Mouse (Mus musculus) stomach, embryonic 14.5 days (tissue): Measurements from ENCODE around the gene Cdkn1c. TPM values are rescaled to one million over a fixed set of nuclear protein-coding genes. Genes with fewer than 3 reads are reported as not detected.

Experiments
- ATAC-seq: fragments of 200-750 bp; cut with Nextera tagmentation; 2 replicates; pipeline ENCODE4 v1.8.0; 2017; ENCODE audit warnings: low read depth, moderate TSS enrichment; ENCODE audit not compliant: insufficient number of reproducible peaks, insufficient read depth, low FRiP score
- H3K27ac ChIP-seq: fragments of 300-500 bp; sonication (generic); 2 replicates; pipeline ENCODE4 v1.5.1; 2014; ENCODE audit warnings: mild to moderate bottlenecking, low read length, moderate library complexity, mixed read lengths
- H3K27me3 ChIP-seq: fragments of 300-500 bp; sonication (generic); 2 replicates; pipeline ENCODE4 v1.6.1; 2014; ENCODE audit warnings: low read length, control low read depth, mixed read lengths; ENCODE audit not compliant: control insufficient read depth, insufficient read depth
- H3K36me3 ChIP-seq: fragments of 300-500 bp; sonication (generic); 2 replicates; pipeline ENCODE4 v1.6.1; 2014; ENCODE audit warnings: mild to moderate bottlenecking, control low read depth, low read length, moderate library complexity, mixed read lengths; ENCODE audit not compliant: control insufficient read depth, insufficient read depth
- H3K4me1 ChIP-seq: fragments of 300-500 bp; sonication (generic); 2 replicates; pipeline ENCODE4 v1.6.1; 2014; ENCODE audit warnings: low read length, control low read depth, mixed read lengths; ENCODE audit not compliant: control insufficient read depth, insufficient read depth
- H3K4me2 ChIP-seq: fragments of 300-500 bp; sonication (generic); replicated peaks from 2 replicates; pipeline ENCODE4 v1.6.1; 2014; ENCODE audit warnings: low read depth, low read length, control low read depth
- H3K4me3 ChIP-seq: fragments of 300-500 bp; sonication (generic); 2 replicates; pipeline ENCODE4 v1.5.1; 2014; ENCODE audit warnings: low read depth, low read length, control low read depth
- H3K9ac ChIP-seq: fragments of 300-500 bp; sonication (generic); replicated peaks from 2 replicates; pipeline ENCODE4 v1.6.1; 2014; ENCODE audit warnings: low read depth, mild to moderate bottlenecking, control low read depth, low read length, moderate library complexity, mixed read lengths
- H3K9me3 ChIP-seq: fragments of 300-500 bp; sonication (generic); 2 replicates; pipeline ENCODE4 v1.6.1; 2016; ENCODE audit warnings: low read depth, low read length, control low read depth; ENCODE audit not compliant: control insufficient read depth
- WGBS: fragments of 180-500 bp; shearing (Covaris S2); extraction: QIAGEN DNeasy Blood & Tissue Kit; methylation state at CpG from one replicate; pipeline ENCODE4 v1.1.7; 2014; 5-methylcytosine and 5-hydroxymethylcytosine counted together
- polyA plus RNA-seq: library from polyadenylated mRNA; unstranded; fragments of >200 nt; fragmentation: Nextera tagmentation; extraction: Ambion mirVana; gene quantifications from 2 replicates; pipeline ENCODE4 v1.2.1, GENCODE M21; 2014

Cdkn1c gene
- 824 and 970 TPM in 2 replicates for polyA plus RNA-seq

DNA sequence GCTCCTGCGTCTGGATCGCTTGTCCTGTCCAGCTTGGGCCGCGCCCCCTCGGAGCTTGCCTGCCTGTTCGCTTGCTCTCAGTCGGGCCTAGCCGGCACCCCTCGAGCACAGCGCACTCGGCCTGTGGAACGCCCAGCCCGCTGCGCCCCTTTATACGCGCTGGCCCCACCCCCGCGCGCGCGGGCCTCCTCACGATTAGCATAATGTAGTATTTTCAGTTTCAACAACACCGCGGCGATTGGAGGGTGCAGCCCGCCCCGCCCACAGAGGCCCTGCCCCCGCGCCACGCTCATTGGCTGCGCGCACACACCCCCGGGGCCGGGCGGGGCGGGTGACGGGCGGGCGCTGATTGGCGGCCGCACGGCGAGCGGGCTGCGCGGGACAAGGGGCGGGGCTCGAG lies at the start of gene Cdkn1c:
TSS of gene Cdkn1c (minus strand) at position 177 of the 400 bp plus-strand sequence.
- peaks cover 9% of the 10 kb centered on the region for H3K4me1 ChIP-seq
- H3K4me2 ChIP-seq = peak within 1 kb of the TSS; percentile 44
- H3K9me3 ChIP-seq = peaks cover 21% of the 10 kb centered on the region; the same call in 1 of the 2 replicates
- peak within 1 kb of the TSS; percentile 87 for H3K27ac ChIP-seq
- peak within 1 kb of the TSS; percentile 72 for H3K9ac ChIP-seq
- H3K27me3 ChIP-seq = no peaks in the 10 kb centered on the region
- H3K4me3 ChIP-seq = peak within 1 kb of the TSS; percentile 59
- peaks cover 2% of the 10 kb centered on the region; the same call in 1 of the 2 replicates for H3K36me3 ChIP-seq
- peak; percentile 84 for ATAC-seq
- WGBS = 27% methylated on average over 36 of the region's 48 CpGs

GRCm38 (mm10) chr7:143509566-143509965 lies 48.7 kb upstream of the Cdkn1c start:
- no peak overlapping the region for H3K4me3 ChIP-seq
- H3K4me2 ChIP-seq = no peak overlapping the region
- H3K27me3 ChIP-seq = no peaks in the 10 kb centered on the region
- H3K27ac ChIP-seq = no peak overlapping the region
- H3K9me3 ChIP-seq = no peaks in the 10 kb centered on the region
- no peaks in the 10 kb centered on the region for H3K4me1 ChIP-seq
- H3K36me3 ChIP-seq = peaks cover 20% of the 10 kb centered on the region
- no peak for ATAC-seq
- 91% methylated on average over 1 of the region's 1 CpGs for WGBS
- H3K9ac ChIP-seq = no peak overlapping the region

DNA sequence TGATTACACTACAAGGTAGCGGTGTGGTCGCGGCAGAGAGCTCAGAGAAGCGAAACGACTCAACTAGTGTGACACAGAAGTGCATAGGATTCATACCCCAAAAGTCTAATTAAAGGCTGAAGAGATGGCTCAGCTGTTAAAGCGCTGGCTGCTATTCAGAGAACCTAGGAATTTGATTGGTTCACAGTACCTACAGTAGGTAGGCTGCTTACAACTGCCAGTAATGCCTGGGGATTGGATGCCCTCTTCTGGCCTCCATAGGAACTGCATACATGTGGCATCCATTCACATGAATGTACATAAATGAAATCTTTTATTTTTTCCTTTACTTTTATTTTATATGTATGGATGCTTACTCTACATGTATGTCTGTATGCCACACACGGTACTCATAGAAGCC lies 45.8 kb upstream of the Cdkn1c start:
- H3K27ac ChIP-seq = no peak overlapping the region
- no peak for ATAC-seq
- H3K4me1 ChIP-seq = peaks cover under 1% of the 10 kb centered on the region; the same call in 1 of the 2 replicates
- H3K36me3 ChIP-seq = no peaks in the 10 kb centered on the region
- H3K9me3 ChIP-seq = no peaks in the 10 kb centered on the region
- H3K27me3 ChIP-seq = peaks cover 11% of the 10 kb centered on the region
- H3K4me3 ChIP-seq = no peak overlapping the region
- 27% methylated on average over 7 of the region's 7 CpGs for WGBS
- no peak overlapping the region for H3K4me2 ChIP-seq
- H3K9ac ChIP-seq = no peak overlapping the region

- Histone ChIP-seq H3K4me1 (peaks cover 4% of the 10 kb centered on the region; the same call in 1 of the 2 replicates), H3K27me3 (peaks cover 11% of the 10 kb centered on the region), H3K9ac (no peak overlapping the region), H3K9me3 (no peaks in the 10 kb centered on the region), H3K27ac (no peak overlapping the region), H3K4me2 (no peak overlapping the region), H3K4me3 (no peak overlapping the region), H3K36me3 (no peaks in the 10 kb centered on the region)
- WGBS = 67% methylated on average over 7 of the region's 7 CpGs
- ATAC-seq = no peak
These were observed 45.4 kb upstream of the Cdkn1c start for GRCm38 (mm10) chr7:143506271-143506670.

GRCm38 (mm10) chr7:143505823-143506222 lies 45.0 kb upstream of the Cdkn1c start:
- WGBS = 26% methylated on average over 11 of the region's 11 CpGs
- Histone ChIP-seq H3K4me1 (peaks cover 4% of the 10 kb centered on the region; the same call in 1 of the 2 replicates), H3K27me3 (peaks cover 14% of the 10 kb centered on the region), H3K36me3 (no peaks in the 10 kb centered on the region), H3K27ac (no peak overlapping the region), H3K9me3 (no peaks in the 10 kb centered on the region), H3K4me2 (no peak overlapping the region), H3K9ac (no peak overlapping the region), H3K4me3 (no peak overlapping the region)
- no peak for ATAC-seq

DNA sequence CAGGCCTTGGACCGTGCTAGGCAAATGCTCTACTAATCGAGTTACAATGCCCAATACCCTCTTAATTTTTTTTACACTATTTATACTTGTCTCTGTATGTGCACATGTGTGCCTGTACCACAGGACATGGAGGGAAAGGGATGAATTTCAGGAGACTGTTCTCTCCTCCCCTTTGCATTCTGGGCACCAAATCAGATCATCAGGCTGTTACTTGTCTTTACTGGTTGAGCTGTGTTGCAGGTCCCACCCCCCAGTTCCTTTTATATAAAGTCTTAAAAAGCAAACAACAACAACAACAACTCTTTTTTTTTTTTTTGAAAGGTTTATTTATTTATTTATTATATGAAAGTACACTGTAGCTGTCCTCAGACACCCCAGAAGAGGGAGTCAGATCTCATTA lies 44.6 kb upstream of the Cdkn1c start:
- no peaks in the 10 kb centered on the region for H3K9me3 ChIP-seq
- ATAC-seq = no peak
- H3K27me3 ChIP-seq = peaks cover 18% of the 10 kb centered on the region
- peaks cover 4% of the 10 kb centered on the region; the same call in 1 of the 2 replicates for H3K4me1 ChIP-seq
- H3K9ac ChIP-seq = no peak overlapping the region
- no peaks in the 10 kb centered on the region for H3K36me3 ChIP-seq
- no peak overlapping the region for H3K27ac ChIP-seq
- WGBS = 83% methylated on average over 2 of the region's 2 CpGs
- no peak overlapping the region for H3K4me2 ChIP-seq
- H3K4me3 ChIP-seq = no peak overlapping the region

- no peak overlapping the region for H3K9ac ChIP-seq
- 84% methylated on average over 6 of the region's 6 CpGs for WGBS
- H3K27me3 ChIP-seq = peaks cover 19% of the 10 kb centered on the region
- H3K4me2 ChIP-seq = no peak overlapping the region
- peaks cover 4% of the 10 kb centered on the region; the same call in 1 of the 2 replicates for H3K4me1 ChIP-seq
- no peaks in the 10 kb centered on the region for H3K9me3 ChIP-seq
- H3K27ac ChIP-seq = no peak overlapping the region
- no peaks in the 10 kb centered on the region for H3K36me3 ChIP-seq
- ATAC-seq = no peak
- H3K4me3 ChIP-seq = no peak overlapping the region
These were observed 43.1 kb upstream of the Cdkn1c start for GRCm38 (mm10) chr7:143503926-143504325.

GRCm38 (mm10) chr7:143502418-143503200 lies 41.8 kb upstream of the Cdkn1c start, which contains the start of gene Phlda2:
Phlda2 (minus strand) TSS chr7:143503150.
- peak within 1 kb of the TSS; percentile 94 for H3K4me2 ChIP-seq
- H3K4me3 ChIP-seq = peak within 1 kb of the TSS; percentile 41
- no peak within 1 kb of the TSS for H3K27ac ChIP-seq
- H3K4me1 ChIP-seq = peaks cover 4% of the 10 kb centered on the region; the same call in 1 of the 2 replicates
- 4% methylated on average over 51 of the region's 51 CpGs for WGBS
- H3K36me3 ChIP-seq = no peaks in the 10 kb centered on the region
- no peaks in the 10 kb centered on the region for H3K9me3 ChIP-seq
- peaks cover 19% of the 10 kb centered on the region for H3K27me3 ChIP-seq
- peak within 1 kb of the TSS; percentile 21; the same call in 1 of the 2 replicates for H3K9ac ChIP-seq
- ATAC-seq = peak; percentile 38
